In genomic region chr17:28013259-28013875, GRCm38 (mm10) we compare ENCODE assay signal across 8 mouse cellular contexts.
A peak's percentile ranks its signal among the peaks of the same experiment; 100 is the strongest.
DNase-seq lines count a peak whose midpoint lies in the region; ATAC-seq and TF ChIP-seq lines count a peak whose summit lies in the region.

No protein-coding gene starts in this region.

- H3K36me3 ChIP-seq in heart, adult 2 months (ENCODE audit: control insufficient read depth, insufficient read depth, low read length), result peaks cover 18% of the 10 kb centered on the region
- peaks cover 6% of the 10 kb centered on the region for H3K36me3 ChIP-seq in liver, postnatal 0 days (replicated peaks; ENCODE audit: insufficient read depth, low read length)
- H3K36me3 ChIP-seq in neural tube, embryonic 13.5 days, result peaks cover 4% of the 10 kb centered on the region; the same call in 1 of the 2 replicates

- no peaks in the 10 kb centered on the region for H3K9me3 ChIP-seq in liver, postnatal 0 days (ENCODE audit: low read length)
- H3K9me3 ChIP-seq in neural tube, embryonic 13.5 days, result no peaks in the 10 kb centered on the region

- no peaks in the 10 kb centered on the region for H3K27me3 ChIP-seq in heart, adult 2 months (ENCODE audit: control insufficient read depth, insufficient read depth, low read length)
- no peaks in the 10 kb centered on the region for H3K27me3 ChIP-seq in liver, postnatal 0 days (ENCODE audit: insufficient read depth, low read length)
- no peaks in the 10 kb centered on the region for H3K27me3 ChIP-seq in neural tube, embryonic 13.5 days

- TF ChIP-seq EP300 in heart, adult 2 months (IDR thresholded peaks at IDR 0.05; ENCODE audit: insufficient read depth, low read depth, low read length), result peak; percentile 65
- no peak for TF ChIP-seq EP300 in liver, postnatal 0 days (IDR thresholded peaks at IDR 0.05; ENCODE audit: low read depth)

- peak; percentile 54 for DNase-seq in gastrocnemius, adult 2 months
- no peak for DNase-seq in gastrocnemius, postnatal 14 days
- peak; percentile 92 for DNase-seq in c-Kit-positive CD71-negative TER-119-negative erythroid progenitor cells, embryonic 14.5 days (ENCODE audit: low read depth)
- DNase-seq in heart, adult 2 months, result peak; percentile 67 to 82
- DNase-seq in kidney, adult 18-20 months, result peak; percentile 70
- peak; percentile 81 for DNase-seq in liver, postnatal 0 days
- peak; percentile 93 for DNase-seq in thymus, postnatal 14 days

- ATAC-seq in liver, postnatal 0 days, result peak; percentile 74
- ATAC-seq in neural tube, embryonic 13.5 days (ENCODE audit: low read depth), result peak; percentile 82

- H3K79me2 ChIP-seq in heart, adult 2 months (replicated peaks; ENCODE audit: control insufficient read depth, insufficient read depth, low read length), result peaks cover 9% of the 10 kb centered on the region; the same call in 1 of the 2 replicates

- WGBS in heart, adult 2 months, result 6% methylated on average over 12 of the region's 12 CpGs
- 11% methylated on average over 12 of the region's 12 CpGs for WGBS in liver, postnatal 0 days (ENCODE audit: insufficient replicate concordance)
- WGBS in neural tube, embryonic 13.5 days, result 16% methylated on average over 12 of the region's 12 CpGs

- intact Hi-C loops in gastrocnemius, adult 2 months (cut with DNase I), result no loop called here
- intact Hi-C loops in gastrocnemius, postnatal 14 days (cut with DNase I; ENCODE audit: low total_unique reads), result no loop called here
- intact Hi-C loops in heart, adult 2 months (cut with DNase I), result no loop called here

- TF ChIP-seq POLR2A in heart, adult 2 months (IDR thresholded peaks at IDR 0.05; ENCODE audit: insufficient read depth, low read depth, low read length), result peak; percentile 61; the same call in 1 of the 2 replicates

- H3K4me1 ChIP-seq in heart, adult 2 months (ENCODE audit: control insufficient read depth, insufficient read depth, low read length), result peaks cover 72% of the 10 kb centered on the region
- H3K4me1 ChIP-seq in liver, postnatal 0 days (ENCODE audit: insufficient read depth), result peaks cover 79% of the 10 kb centered on the region
- H3K4me1 ChIP-seq in neural tube, embryonic 13.5 days (replicated peaks), result peaks cover 77% of the 10 kb centered on the region

- H3K27ac ChIP-seq in gastrocnemius, adult 2 months, result peak overlapping the region; percentile 76
- H3K27ac ChIP-seq in heart, adult 2 months, result peak overlapping the region; percentile 98
- peak overlapping the region; percentile 83 for H3K27ac ChIP-seq in liver, postnatal 0 days (ENCODE audit: low read depth)
- peak overlapping the region; percentile 66 for H3K27ac ChIP-seq in neural tube, embryonic 13.5 days (replicated peaks)

- peak overlapping the region; percentile 59 for H3K4me2 ChIP-seq in liver, postnatal 0 days (ENCODE audit: low read depth, low read length)
- peak overlapping the region; percentile 35 for H3K4me2 ChIP-seq in neural tube, embryonic 13.5 days

- peak overlapping the region; percentile 7 for H3K4me3 ChIP-seq in gastrocnemius, adult 2 months
- no peak overlapping the region for H3K4me3 ChIP-seq in heart, adult 2 months
- H3K4me3 ChIP-seq in liver, postnatal 0 days (ENCODE audit: low read depth, low read length), result peak overlapping the region; percentile 4
- H3K4me3 ChIP-seq in neural tube, embryonic 13.5 days, result no peak overlapping the region

- TF ChIP-seq CTCF in gastrocnemius, adult 2 months (IDR thresholded peaks at IDR 0.05), result peak; percentile 50
- peak; percentile 76 for TF ChIP-seq CTCF in heart, adult 2 months (IDR thresholded peaks at IDR 0.05)
- peak; percentile 85 for TF ChIP-seq CTCF in liver, postnatal 0 days (IDR thresholded peaks at IDR 0.05; ENCODE audit: low read depth)

- H3K9ac ChIP-seq in heart, adult 2 months (ENCODE audit: low read depth, low read length), result peak overlapping the region; percentile 45
- peak overlapping the region; percentile 23 for H3K9ac ChIP-seq in liver, postnatal 0 days (replicated peaks)
- peak overlapping the region; percentile 61 for H3K9ac ChIP-seq in neural tube, embryonic 13.5 days

Comparison
In these comparisons a context has a peak if more than half of its experiments do, and no peak if none do; other contexts are left out.
1. H3K4me3 ChIP-seq: peak in gastrocnemius, adult 2 months (single experiment) and liver, postnatal 0 days (single experiment); none in heart, adult 2 months (single experiment) and neural tube, embryonic 13.5 days (single experiment).
2. Peak in every context shown above with its lines, with median percentiles within 50 percentile points of each other: H3K27ac ChIP-seq, CTCF ChIP-seq and H3K9ac ChIP-seq.